Mouse (Mus musculus) forebrain, embryonic 13.5 days (tissue): Measurements from ENCODE around the gene Borcs8. TPM values are rescaled to one million over a fixed set of nuclear protein-coding genes. Genes with fewer than 3 reads are reported as not detected.

Experiments
- ATAC-seq: fragments of 200-750 bp; cut with Nextera tagmentation; 2 replicates; pipeline ENCODE4 v1.8.0; 2017
- H3K27ac ChIP-seq: fragments of 300-500 bp; sonication (generic); 2 replicates; pipeline ENCODE4 v1.5.1; 2015; ENCODE audit warnings: inconsistent platforms, mild to moderate bottlenecking, moderate library complexity
- H3K27me3 ChIP-seq: fragments of 300-500 bp; sonication (generic); 2 replicates; pipeline ENCODE4 v1.6.1; 2015; ENCODE audit warnings: mild to moderate bottlenecking, inconsistent platforms
- H3K36me3 ChIP-seq: fragments of 300-500 bp; sonication (generic); 2 replicates; pipeline ENCODE4 v1.6.1; 2015; ENCODE audit warnings: mild to moderate bottlenecking, inconsistent platforms; ENCODE audit not compliant: poor library complexity, severe bottlenecking
- H3K4me1 ChIP-seq: fragments of 300-500 bp; sonication (generic); 2 replicates; pipeline ENCODE4 v1.6.1; 2015; ENCODE audit warnings: inconsistent platforms
- H3K4me2 ChIP-seq: fragments of 300-500 bp; sonication (generic); 2 replicates; pipeline ENCODE4 v1.6.1; 2015; ENCODE audit warnings: inconsistent platforms, mild to moderate bottlenecking, moderate library complexity
- H3K4me3 ChIP-seq: fragments of 300-500 bp; sonication (generic); 2 replicates; pipeline ENCODE4 v1.5.1; 2015; ENCODE audit warnings: mild to moderate bottlenecking, inconsistent platforms
- H3K9ac ChIP-seq: fragments of 300-500 bp; sonication (generic); 2 replicates; pipeline ENCODE4 v1.6.1; 2015; ENCODE audit warnings: mild to moderate bottlenecking, inconsistent platforms
- H3K9me3 ChIP-seq: fragments of 300-500 bp; sonication (generic); replicated peaks from 2 replicates; pipeline ENCODE4 v1.6.1; 2016; ENCODE audit warnings: inconsistent platforms
- WGBS: fragments of 180-500 bp; shearing (Covaris S2); methylation state at CpG from one replicate; pipeline ENCODE4 v1.1.7; 2015; 5-methylcytosine and 5-hydroxymethylcytosine counted together
- polyA plus RNA-seq: library from polyadenylated mRNA; unstranded; fragments of >200 nt; fragmentation: Nextera tagmentation; extraction: Ambion mirVana; gene quantifications from 2 replicates; pipeline ENCODE4 v1.2.1, GENCODE M21; 2015

Gene Borcs8
- polyA plus RNA-seq = 47.4 and 48.0 TPM in 2 replicates

DNA sequence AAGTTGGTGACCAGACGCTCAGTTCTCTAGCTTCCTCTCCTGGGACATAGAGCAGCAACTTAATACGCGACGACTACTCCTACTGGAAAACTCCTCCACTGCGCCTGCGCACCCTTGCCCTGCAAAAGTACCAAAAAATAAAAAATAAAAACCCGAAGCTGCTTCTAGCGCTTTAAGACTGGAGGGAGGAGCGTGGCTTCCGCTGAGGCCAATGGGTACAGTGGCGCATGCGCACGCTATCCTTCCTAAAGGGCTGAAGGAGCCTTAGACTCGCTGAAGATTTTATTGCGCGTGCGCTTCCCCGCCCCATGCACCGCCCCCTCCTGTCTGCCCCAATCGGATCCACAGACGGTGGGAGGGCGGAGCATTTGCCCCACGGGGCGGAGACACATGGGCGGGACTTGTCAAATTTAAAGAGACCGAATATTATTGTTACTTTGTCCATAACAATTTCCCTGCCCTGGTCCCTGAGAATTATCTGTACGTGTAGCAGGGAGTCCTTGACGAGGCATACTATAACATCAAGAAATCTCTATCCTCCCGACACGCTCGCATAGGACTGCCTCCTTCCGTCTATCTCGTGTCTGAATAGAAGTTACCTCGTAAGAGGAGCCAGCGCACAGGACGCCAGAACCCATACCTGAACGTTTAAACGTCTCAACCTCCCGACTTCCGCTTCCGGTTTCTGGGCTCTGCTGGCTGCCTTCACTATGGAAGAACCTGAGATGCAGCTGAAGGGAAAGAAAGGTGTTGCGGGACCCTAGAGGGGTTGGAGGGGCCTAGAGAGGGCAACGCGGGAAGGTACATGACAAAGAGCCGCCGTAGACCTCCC, at the start of gene Borcs8, which contains the start of the genes Rfxank and Mef2b:
Gene Borcs8 (plus strand): TSS at position 474 of the 832 bp plus-strand sequence.
Gene Rfxank (minus strand): TSS at position 129 of the 832 bp plus-strand sequence.
Gene Mef2b (plus strand): TSS at position 686 of the 832 bp plus-strand sequence.
- WGBS = under 1% methylated on average over 46 of the region's 46 CpGs
- H3K9ac ChIP-seq = peak within 1 kb of the TSS; percentile 89
- peak within 1 kb of the TSS; percentile 78 for H3K4me3 ChIP-seq
- H3K27ac ChIP-seq = peak within 1 kb of the TSS; percentile 80
- H3K9me3 ChIP-seq = no peaks in the 10 kb centered on the region
- peaks cover 24% of the 10 kb centered on the region for H3K4me1 ChIP-seq
- peak within 1 kb of the TSS; percentile 75 for H3K4me2 ChIP-seq
- peak; percentile 98 for ATAC-seq
- H3K27me3 ChIP-seq = no peaks in the 10 kb centered on the region
- peaks cover 51% of the 10 kb centered on the region for H3K36me3 ChIP-seq

DNA sequence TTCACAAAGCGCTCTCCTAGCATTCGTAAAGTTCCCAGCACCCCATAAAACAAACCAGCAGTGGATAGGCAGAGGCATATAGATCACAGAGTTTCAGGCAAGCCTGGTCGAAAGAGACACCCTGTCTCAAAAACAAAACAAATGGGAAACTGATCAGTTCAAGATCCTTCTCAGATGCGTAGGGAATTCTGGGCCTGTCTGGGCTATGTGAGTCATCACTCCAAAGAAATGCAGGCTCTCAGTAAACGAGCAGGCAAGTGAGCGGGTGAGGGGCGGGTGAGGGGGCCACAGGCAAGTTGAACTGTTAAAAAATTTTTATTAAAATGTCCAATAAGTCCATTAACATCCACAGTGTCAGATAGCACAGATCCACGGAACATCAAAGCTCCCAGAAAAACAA, 46.5 kb upstream of the Borcs8 start:
- no peak overlapping the region for H3K9ac ChIP-seq
- no peak overlapping the region for H3K27ac ChIP-seq
- no peak overlapping the region for H3K4me3 ChIP-seq
- peaks cover 48% of the 10 kb centered on the region for H3K36me3 ChIP-seq
- peaks cover 26% of the 10 kb centered on the region for H3K27me3 ChIP-seq
- H3K4me2 ChIP-seq = no peak overlapping the region
- 0 out of 2 replicates have a peak, but pooled peaks cover under 1% of the 10 kb centered on the region for H3K9me3 ChIP-seq
- 67% methylated on average over 8 of the region's 8 CpGs for WGBS
- peaks cover 18% of the 10 kb centered on the region for H3K4me1 ChIP-seq
- ATAC-seq = no peak

DNA sequence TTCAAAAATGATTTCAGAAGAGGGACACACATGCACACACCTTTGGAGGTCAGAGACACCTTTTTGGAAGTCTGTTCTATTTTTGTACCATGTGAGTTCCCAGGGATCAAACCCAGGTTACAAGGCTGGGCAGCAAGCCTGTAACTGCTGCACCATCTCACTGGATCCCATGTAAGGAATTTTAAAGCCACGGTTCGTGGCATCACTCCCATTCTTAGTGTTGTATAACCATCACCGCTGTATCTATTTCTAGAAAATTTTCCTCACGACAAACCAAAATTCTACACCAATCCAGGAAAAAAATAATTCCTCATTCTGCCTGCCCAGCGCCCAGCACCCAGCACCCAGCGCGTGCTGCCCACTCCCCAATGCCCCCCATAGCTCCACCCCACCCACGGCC, 40.0 kb upstream of the Borcs8 start:
- no peak overlapping the region for H3K4me3 ChIP-seq
- WGBS = 73% methylated on average over 8 of the region's 8 CpGs
- no peaks in the 10 kb centered on the region for H3K4me1 ChIP-seq
- ATAC-seq = no peak
- H3K27me3 ChIP-seq = no peaks in the 10 kb centered on the region
- H3K27ac ChIP-seq = no peak overlapping the region
- H3K4me2 ChIP-seq = no peak overlapping the region
- no peak overlapping the region for H3K9ac ChIP-seq
- peaks cover 7% of the 10 kb centered on the region; the same call in 1 of the 2 replicates for H3K9me3 ChIP-seq
- peaks cover 98% of the 10 kb centered on the region for H3K36me3 ChIP-seq

DNA sequence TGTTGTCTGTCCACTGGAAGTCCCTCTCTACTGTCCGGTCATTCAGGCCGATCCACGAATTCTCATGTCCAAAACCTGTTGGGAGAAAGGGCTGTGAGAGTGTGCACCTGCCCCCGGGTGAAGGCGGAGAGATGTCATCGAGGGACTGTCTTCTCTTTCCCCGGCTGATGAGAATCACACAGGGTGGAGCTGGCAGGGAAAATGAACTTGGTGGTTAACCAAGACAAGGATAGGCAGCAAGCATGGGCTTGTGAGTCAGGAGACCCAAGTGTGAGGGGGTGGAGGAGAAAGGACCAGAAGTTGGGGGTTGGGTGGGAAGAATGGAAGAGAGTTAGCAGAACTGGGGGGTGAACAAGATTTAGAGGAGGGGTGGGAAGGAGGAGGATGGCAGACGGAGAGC, 39.1 kb upstream of the Borcs8 start:
- 95% methylated on average over 8 of the region's 8 CpGs for WGBS
- H3K4me2 ChIP-seq = no peak overlapping the region
- no peak overlapping the region for H3K4me3 ChIP-seq
- peaks cover 7% of the 10 kb centered on the region; the same call in 1 of the 2 replicates for H3K9me3 ChIP-seq
- H3K4me1 ChIP-seq = peaks cover 6% of the 10 kb centered on the region; the same call in 1 of the 2 replicates
- H3K27ac ChIP-seq = no peak overlapping the region
- H3K36me3 ChIP-seq = peaks cover 96% of the 10 kb centered on the region
- ATAC-seq = no peak
- H3K27me3 ChIP-seq = no peaks in the 10 kb centered on the region
- H3K9ac ChIP-seq = no peak overlapping the region

DNA sequence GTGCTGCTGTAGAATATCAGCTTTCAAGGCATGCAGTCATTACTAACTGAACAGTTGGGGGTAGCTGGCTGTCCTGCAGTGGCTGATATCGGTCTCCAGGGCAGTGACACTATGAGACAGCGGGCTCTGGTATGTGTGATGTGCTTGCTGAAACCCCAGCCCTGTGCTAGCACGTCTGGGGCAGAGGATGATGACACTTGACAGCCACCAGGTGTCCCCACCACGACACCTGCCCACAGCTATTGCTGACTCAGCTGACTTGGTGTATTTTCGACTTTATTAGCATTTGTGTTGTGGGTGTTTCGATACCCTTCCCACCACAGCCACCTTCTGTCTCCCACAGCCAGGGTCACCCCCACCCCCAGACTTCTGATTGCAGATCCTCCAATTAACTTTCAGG, 34.8 kb upstream of the Borcs8 start:
- H3K27me3 ChIP-seq = no peaks in the 10 kb centered on the region
- H3K4me2 ChIP-seq = no peak overlapping the region
- H3K4me3 ChIP-seq = no peak overlapping the region
- H3K4me1 ChIP-seq = peaks cover 10% of the 10 kb centered on the region; the same call in 1 of the 2 replicates
- no peak overlapping the region for H3K27ac ChIP-seq
- ATAC-seq = peak; percentile 29; the same call in 1 of the 2 replicates
- 20% methylated on average over 6 of the region's 6 CpGs for WGBS
- no peak overlapping the region for H3K9ac ChIP-seq
- peaks cover 93% of the 10 kb centered on the region for H3K36me3 ChIP-seq
- H3K9me3 ChIP-seq = no peaks in the 10 kb centered on the region

DNA sequence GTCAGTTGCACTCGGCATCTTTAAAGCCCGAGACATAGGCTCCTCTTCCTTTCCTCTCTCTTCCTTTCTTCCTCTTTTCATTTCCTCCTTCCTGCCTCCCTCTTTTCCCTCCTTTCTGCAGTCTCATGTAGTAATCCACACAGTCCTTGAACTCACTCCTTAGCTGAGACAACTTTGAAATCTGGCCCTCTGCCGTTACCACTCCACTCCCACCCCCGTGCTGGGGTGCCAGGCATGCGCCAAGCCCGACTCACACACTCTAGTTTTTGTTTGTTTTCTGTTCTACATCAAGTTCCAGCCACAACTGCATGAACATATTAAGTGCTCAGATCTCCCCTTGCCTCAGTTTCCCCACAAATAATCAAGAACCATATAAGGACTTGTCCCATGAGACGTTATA, 34.4 kb upstream of the Borcs8 start:
- H3K4me1 ChIP-seq = peaks cover 14% of the 10 kb centered on the region; the same call in 1 of the 2 replicates
- H3K4me2 ChIP-seq = no peak overlapping the region
- no peak overlapping the region for H3K4me3 ChIP-seq
- H3K9ac ChIP-seq = no peak overlapping the region
- no peaks in the 10 kb centered on the region for H3K27me3 ChIP-seq
- H3K9me3 ChIP-seq = no peaks in the 10 kb centered on the region
- no peak overlapping the region for H3K27ac ChIP-seq
- 88% methylated on average over 7 of the region's 7 CpGs for WGBS
- ATAC-seq = no peak
- H3K36me3 ChIP-seq = peaks cover 93% of the 10 kb centered on the region

DNA sequence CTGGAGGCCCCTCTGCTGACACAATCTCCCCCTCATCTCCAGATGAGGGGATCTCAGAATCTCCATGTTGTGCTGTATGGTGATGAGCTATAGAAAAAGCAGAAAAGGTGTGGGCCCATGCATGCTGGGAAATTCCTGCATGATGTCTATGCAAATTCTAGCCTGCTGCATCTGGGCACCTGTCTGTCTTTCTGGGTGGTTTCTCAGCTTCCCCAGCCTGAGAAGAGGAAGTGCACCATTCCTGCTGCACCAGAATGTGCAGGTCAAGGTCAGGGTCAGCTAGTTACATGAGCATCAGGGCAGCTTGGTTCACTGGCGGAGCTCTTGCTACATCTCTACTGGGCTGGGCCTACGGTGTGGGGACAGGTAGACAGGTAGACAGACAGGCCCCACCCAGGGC, 28.8 kb upstream of the Borcs8 start:
- Histone ChIP-seq H3K4me3 (no peak overlapping the region), H3K4me2 (no peak overlapping the region), H3K4me1 (peaks cover 25% of the 10 kb centered on the region), H3K36me3 (peaks cover 97% of the 10 kb centered on the region), H3K27ac (no peak overlapping the region), H3K9ac (no peak overlapping the region), H3K27me3 (peaks cover 44% of the 10 kb centered on the region), H3K9me3 (no peaks in the 10 kb centered on the region)
- no peak for ATAC-seq
- WGBS = 85% methylated on average over 2 of the region's 2 CpGs

DNA sequence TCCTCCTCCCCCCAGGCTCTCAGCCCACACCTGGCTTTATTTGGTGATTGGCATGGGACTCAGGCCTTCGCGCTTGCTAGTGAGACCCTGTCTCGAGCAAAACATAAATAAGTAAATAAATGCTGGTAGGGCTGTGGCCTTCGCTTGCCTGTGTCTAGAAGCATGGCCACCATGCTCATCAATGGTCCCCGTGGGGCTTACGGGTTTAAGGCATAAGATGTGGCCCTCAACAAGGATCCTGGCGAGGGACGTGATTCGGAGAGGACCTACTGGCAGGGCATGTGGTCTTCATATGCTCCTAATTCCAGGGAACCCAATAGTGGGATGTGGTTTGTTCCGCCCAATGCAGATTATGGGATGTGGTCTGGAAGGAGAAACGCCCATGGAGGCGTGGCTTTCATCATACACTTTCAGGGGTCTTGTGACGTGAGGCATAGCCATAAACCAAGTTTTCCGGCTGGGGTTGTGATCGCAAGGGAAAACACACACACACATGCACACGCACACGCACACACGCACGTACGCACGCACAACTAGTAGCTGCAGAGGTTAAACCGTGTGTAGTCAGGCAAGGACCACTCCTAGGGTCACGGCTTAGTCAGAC, 28.0 kb upstream of the Borcs8 start:
- 65% methylated on average over 23 of the region's 23 CpGs for WGBS

DNA sequence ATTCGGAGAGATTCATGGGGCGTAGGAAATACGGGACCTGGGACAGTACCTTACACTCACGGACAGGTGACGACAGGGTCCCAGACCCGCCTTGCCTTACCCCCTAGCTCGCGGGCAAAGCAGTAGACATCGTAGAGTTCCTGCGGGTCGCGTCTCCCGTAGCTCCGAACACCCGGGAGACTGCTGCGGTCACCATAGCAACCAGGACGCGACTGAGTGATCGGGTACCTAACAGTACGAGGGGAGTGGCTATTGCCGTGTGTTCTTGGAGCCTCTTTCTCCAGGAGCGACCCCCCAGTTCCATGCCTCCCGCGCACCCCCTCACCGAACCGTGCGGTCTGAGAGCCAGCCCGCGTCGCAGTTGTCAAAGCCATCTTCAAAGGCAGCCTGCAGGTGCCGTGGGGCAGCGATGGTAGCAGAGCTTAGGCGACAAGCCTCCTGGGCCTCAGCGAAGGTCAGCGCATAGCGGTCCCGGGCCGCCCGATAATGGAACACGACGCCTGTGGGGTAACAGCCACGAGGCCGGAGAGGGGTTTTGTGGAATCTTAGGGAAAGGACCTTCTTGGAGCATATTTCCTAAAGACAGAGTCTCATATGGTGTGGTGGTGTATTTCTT, 26.8 kb upstream of the Borcs8 start:
- peak overlapping the region; percentile 53; the same call in 1 of the 2 replicates for H3K9ac ChIP-seq
- no peaks in the 10 kb centered on the region for H3K9me3 ChIP-seq
- H3K36me3 ChIP-seq = peaks cover 95% of the 10 kb centered on the region
- peaks cover 44% of the 10 kb centered on the region for H3K27me3 ChIP-seq
- peak overlapping the region; percentile 4; the same call in 1 of the 2 replicates for H3K4me3 ChIP-seq
- peak; percentile 20; the same call in 1 of the 2 replicates for ATAC-seq
- peaks cover 38% of the 10 kb centered on the region for H3K4me1 ChIP-seq
- H3K4me2 ChIP-seq = peak overlapping the region; percentile 18
- H3K27ac ChIP-seq = no peak overlapping the region
- WGBS = 9% methylated on average over 43 of the region's 43 CpGs

More for the DNA sequence above, 28.0 kb upstream of the Borcs8 start:
- H3K4me2 ChIP-seq = no peak overlapping the region
- peaks cover 99% of the 10 kb centered on the region for H3K36me3 ChIP-seq
- ATAC-seq = no peak
- H3K9me3 ChIP-seq = no peaks in the 10 kb centered on the region
- H3K4me1 ChIP-seq = peaks cover 26% of the 10 kb centered on the region
- no peak overlapping the region for H3K4me3 ChIP-seq
- H3K9ac ChIP-seq = no peak overlapping the region
- peaks cover 44% of the 10 kb centered on the region for H3K27me3 ChIP-seq
- no peak overlapping the region for H3K27ac ChIP-seq

DNA sequence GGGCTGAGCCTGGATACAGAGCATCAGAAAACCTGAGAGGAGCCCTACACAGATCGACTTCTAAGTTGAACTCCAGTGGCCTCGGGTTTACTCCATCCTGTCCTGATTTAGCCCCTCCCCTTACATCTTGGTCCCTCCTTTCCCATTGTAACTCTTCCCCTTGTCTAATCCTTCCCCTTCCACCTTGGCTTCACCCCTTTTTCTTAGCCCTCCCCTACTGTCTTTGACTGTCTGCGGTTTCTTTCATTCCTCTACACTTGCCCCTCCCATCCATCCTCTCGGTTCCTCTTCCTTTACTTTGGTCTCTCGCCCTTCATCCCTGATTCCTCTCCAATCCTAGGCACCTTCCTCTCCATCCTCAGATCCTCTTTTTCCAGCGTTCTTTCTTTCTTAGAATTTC, 24.8 kb upstream of the Borcs8 start:
- peaks cover 75% of the 10 kb centered on the region for H3K36me3 ChIP-seq
- no peak overlapping the region for H3K4me2 ChIP-seq
- ATAC-seq = no peak
- no peak overlapping the region for H3K4me3 ChIP-seq
- peaks cover 47% of the 10 kb centered on the region for H3K4me1 ChIP-seq
- H3K27me3 ChIP-seq = peaks cover 44% of the 10 kb centered on the region
- H3K9ac ChIP-seq = 0 out of 2 replicates have a peak overlapping the region, but pooled peaks have one; percentile 8
- no peak overlapping the region for H3K27ac ChIP-seq
- H3K9me3 ChIP-seq = no peaks in the 10 kb centered on the region
- WGBS = 19% methylated on average over 6 of the region's 6 CpGs

DNA sequence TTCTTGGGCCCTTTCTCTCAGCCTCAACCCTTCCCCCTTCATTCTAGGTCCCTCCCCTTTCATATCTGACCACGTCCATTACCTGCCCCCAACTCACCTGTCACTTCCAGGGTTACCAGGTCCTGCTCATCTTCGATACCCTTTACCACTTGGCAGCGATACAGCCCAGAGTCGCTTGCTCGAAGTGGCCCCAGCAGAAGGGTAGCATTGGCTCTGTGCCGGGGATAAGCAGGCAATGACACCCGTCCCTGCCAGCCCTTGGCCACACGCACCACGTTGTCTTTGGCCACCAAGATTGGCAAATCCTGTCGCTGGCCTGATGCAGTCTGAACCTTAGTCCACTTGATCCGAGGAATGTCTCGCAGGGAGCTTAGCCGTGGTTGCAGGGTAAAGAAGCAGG, 24.4 kb upstream of the Borcs8 start:
- peaks cover 47% of the 10 kb centered on the region for H3K4me1 ChIP-seq
- H3K9ac ChIP-seq = 0 out of 2 replicates have a peak overlapping the region, but pooled peaks have one; percentile 8
- no peak for ATAC-seq
- H3K4me2 ChIP-seq = no peak overlapping the region
- peaks cover 44% of the 10 kb centered on the region for H3K27me3 ChIP-seq
- H3K9me3 ChIP-seq = no peaks in the 10 kb centered on the region
- no peak overlapping the region for H3K4me3 ChIP-seq
- H3K36me3 ChIP-seq = peaks cover 71% of the 10 kb centered on the region
- 71% methylated on average over 13 of the region's 13 CpGs for WGBS
- H3K27ac ChIP-seq = no peak overlapping the region
